Mouse (Mus musculus) hindbrain, embryonic 16.5 days (tissue): ENCODE measurements around the gene Eif3m. TPM values are rescaled to one million over a fixed set of nuclear protein-coding genes. Genes with fewer than 3 reads are reported as not detected.
"Not testable (repeated sequence)": the region's sequence is repeated elsewhere in the genome, so short reads cannot be mapped to it uniquely, and the experiment has no call there.

Source experiments
- ATAC-seq: fragments of 200-750 bp; cut with Nextera tagmentation; 2 replicates; pipeline ENCODE4 v1.8.0; 2017; ENCODE audit warnings: moderate TSS enrichment, moderate library complexity
- H3K27ac ChIP-seq: fragments of 300-500 bp; sonication (generic); 2 replicates; pipeline ENCODE4 v1.5.1; 2014; ENCODE audit warnings: low read depth, mild to moderate bottlenecking, control low read depth, low read length, moderate library complexity
- H3K27me3 ChIP-seq: fragments of 300-500 bp; sonication (generic); replicated peaks from 2 replicates; pipeline ENCODE4 v1.6.1; 2014; ENCODE audit warnings: low read length; ENCODE audit not compliant: control insufficient read depth, insufficient read depth
- H3K36me3 ChIP-seq: fragments of 300-500 bp; sonication (generic); 2 replicates; pipeline ENCODE4 v1.6.1; 2014; ENCODE audit warnings: mild to moderate bottlenecking, low read length, moderate library complexity, mixed read lengths; ENCODE audit not compliant: control insufficient read depth, insufficient read depth
- H3K4me1 ChIP-seq: fragments of 300-500 bp; sonication (generic); 2 replicates; pipeline ENCODE4 v1.6.1; 2014; ENCODE audit warnings: low read depth, low read length; ENCODE audit not compliant: control insufficient read depth, insufficient read depth
- H3K4me2 ChIP-seq: fragments of 300-500 bp; sonication (generic); 2 replicates; pipeline ENCODE4 v1.6.1; 2014; ENCODE audit warnings: mild to moderate bottlenecking, low read length, control low read depth, moderate library complexity
- H3K4me3 ChIP-seq: fragments of 300-500 bp; sonication (generic); 2 replicates; pipeline ENCODE4 v1.5.1; 2014; ENCODE audit warnings: mild to moderate bottlenecking, low read length, control low read depth, moderate library complexity
- H3K9ac ChIP-seq: fragments of 300-500 bp; sonication (generic); 2 replicates; pipeline ENCODE4 v1.6.1; 2014; ENCODE audit warnings: low read depth, mild to moderate bottlenecking, control low read depth, low read length, moderate library complexity
- H3K9me3 ChIP-seq: fragments of 300-500 bp; sonication (generic); 2 replicates; pipeline ENCODE4 v1.6.1; 2014; ENCODE audit warnings: mild to moderate bottlenecking, low read length, moderate library complexity; ENCODE audit not compliant: control insufficient read depth
- WGBS: fragments of 180-500 bp; shearing (Covaris S2); extraction: QIAGEN DNeasy Blood & Tissue Kit; methylation state at CpG from one replicate; pipeline ENCODE4 v1.1.7; 2014; 5-methylcytosine and 5-hydroxymethylcytosine counted together
- polyA plus RNA-seq: library from polyadenylated mRNA; unstranded; fragments of >200 nt; fragmentation: Nextera tagmentation; extraction: Ambion mirVana; gene quantifications from 2 replicates; pipeline ENCODE4 v1.2.1, GENCODE M21; 2015

The Eif3m gene
- polyA plus RNA-seq, 1 experiment from 2014 or later = 154 TPM

DNA sequence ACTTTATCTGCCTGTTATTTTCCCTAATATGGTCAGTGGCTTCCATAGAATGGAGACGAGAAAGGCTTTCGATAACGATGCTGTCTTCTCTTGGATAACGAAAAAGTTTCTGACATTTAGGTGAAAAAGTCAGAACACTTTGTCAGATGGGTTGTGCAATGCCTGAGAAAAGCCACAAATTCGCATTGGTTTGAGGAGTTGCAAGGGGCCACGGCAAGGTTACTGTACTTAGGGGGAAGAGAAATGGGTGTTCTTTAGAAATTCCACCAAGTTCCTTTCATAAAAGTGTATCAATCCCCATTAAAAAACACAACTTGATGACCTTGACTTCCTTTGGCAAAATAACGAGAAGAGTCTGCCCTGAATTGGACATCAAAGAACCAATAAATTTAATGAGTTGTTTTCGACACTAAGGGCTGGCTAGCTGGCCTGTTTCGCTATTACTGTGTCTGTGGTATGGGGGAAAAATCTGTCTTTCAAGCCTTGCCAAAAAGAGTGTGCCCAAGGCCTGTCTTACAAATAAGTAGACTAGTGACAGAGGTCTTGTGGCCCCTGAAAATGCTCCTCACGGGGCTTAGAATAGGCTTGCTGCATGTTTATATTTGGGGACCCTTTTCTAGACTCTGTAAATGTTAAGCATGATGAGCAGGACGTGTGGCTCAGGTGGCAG is 19.7 kb upstream of the Eif3m start:
- Histone ChIP-seq H3K36me3 (no peaks in the 10 kb centered on the region), H3K4me2 (no peak overlapping the region), H3K4me3 (no peak overlapping the region), H3K27ac (no peak overlapping the region), H3K9me3 (no peaks in the 10 kb centered on the region), H3K27me3 (no peaks in the 10 kb centered on the region), H3K9ac (no peak overlapping the region), H3K4me1 (no peaks in the 10 kb centered on the region; the same call in 1 of the 2 replicates)
- 69% methylated on average over 11 of the region's 11 CpGs for WGBS
- no peak for ATAC-seq

DNA sequence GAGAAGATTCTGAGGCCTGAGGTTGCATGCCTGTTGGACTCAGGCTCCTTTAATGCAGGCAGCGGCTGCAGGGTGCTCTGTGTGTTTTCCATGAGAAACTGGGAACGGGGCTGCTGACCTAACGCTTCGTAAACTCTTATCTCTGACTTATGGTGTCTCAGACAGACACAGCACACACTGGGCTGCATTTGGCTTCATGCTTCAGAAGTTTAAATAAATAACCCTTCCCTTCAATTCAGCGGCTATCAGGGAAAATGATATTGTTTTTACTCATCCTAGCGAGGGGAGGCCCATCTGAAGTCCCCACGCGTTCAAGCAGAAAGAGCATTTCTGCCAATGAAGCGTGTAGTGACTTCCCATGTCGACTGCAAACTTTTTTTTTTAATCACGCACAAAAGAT is 19.1 kb upstream of the Eif3m start:
- Histone ChIP-seq H3K27me3 (no peaks in the 10 kb centered on the region), H3K36me3 (no peaks in the 10 kb centered on the region), H3K4me3 (no peak overlapping the region), H3K4me1 (no peaks in the 10 kb centered on the region; the same call in 1 of the 2 replicates), H3K9me3 (no peaks in the 10 kb centered on the region), H3K27ac (no peak overlapping the region), H3K9ac (no peak overlapping the region), H3K4me2 (no peak overlapping the region)
- ATAC-seq = no peak
- 49% methylated on average over 11 of the region's 11 CpGs for WGBS

DNA sequence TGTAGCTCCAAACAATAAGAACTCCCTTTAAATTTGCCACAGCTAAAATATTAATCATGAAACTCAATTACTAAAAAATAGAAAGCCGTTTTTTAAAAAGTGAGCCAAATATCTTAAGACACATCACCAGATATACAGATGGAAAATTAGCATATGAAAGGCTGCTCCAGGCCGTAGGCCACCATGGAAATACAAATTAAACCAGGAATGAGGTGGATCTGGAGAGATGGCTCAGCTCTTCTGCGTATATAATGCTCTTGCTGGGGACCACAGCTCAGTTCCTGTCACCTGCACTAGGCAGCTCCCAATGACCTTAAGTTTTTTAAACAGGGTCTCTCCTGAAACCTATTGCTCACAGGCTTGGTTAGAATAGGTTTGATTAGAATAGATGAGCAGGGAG is 17.2 kb upstream of the Eif3m start:
- 38% methylated on average over 3 of the region's 3 CpGs for WGBS

DNA sequence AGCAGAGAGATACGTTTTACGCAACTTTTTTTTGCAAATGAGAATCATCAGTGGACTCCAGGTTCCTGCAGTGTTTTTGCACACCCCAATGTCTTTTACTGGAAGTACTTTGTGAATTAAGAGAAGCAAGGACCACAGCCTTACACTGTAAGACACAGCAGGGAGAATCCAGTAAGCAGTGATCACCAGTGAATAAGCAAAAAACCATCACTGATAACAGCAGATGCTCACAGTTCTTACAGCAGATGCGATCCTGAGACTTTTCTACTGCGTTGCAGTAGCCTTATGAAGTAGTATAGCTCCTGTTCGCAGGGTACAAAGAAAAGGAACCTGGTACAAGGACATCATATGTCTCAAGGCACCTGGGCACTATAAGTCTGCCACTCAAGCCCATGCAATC is 13.6 kb upstream of the Eif3m start:
- no peaks in the 10 kb centered on the region for H3K4me1 ChIP-seq
- H3K4me3 ChIP-seq = no peak overlapping the region
- H3K9me3 ChIP-seq = no peaks in the 10 kb centered on the region
- no peaks in the 10 kb centered on the region for H3K27me3 ChIP-seq
- ATAC-seq = no peak
- no peak overlapping the region for H3K9ac ChIP-seq
- H3K27ac ChIP-seq = no peak overlapping the region
- H3K4me2 ChIP-seq = no peak overlapping the region
- H3K36me3 ChIP-seq = no peaks in the 10 kb centered on the region
- WGBS = 93% methylated on average over 5 of the region's 5 CpGs

More for the DNA sequence above, 17.2 kb upstream of the Eif3m start:
- no peak overlapping the region for H3K9ac ChIP-seq
- H3K4me2 ChIP-seq = no peak overlapping the region
- ATAC-seq = no peak
- no peak overlapping the region for H3K4me3 ChIP-seq
- H3K9me3 ChIP-seq = no peaks in the 10 kb centered on the region
- H3K4me1 ChIP-seq = no peaks in the 10 kb centered on the region; the same call in 1 of the 2 replicates
- no peak overlapping the region for H3K27ac ChIP-seq
- H3K27me3 ChIP-seq = no peaks in the 10 kb centered on the region
- H3K36me3 ChIP-seq = no peaks in the 10 kb centered on the region

DNA sequence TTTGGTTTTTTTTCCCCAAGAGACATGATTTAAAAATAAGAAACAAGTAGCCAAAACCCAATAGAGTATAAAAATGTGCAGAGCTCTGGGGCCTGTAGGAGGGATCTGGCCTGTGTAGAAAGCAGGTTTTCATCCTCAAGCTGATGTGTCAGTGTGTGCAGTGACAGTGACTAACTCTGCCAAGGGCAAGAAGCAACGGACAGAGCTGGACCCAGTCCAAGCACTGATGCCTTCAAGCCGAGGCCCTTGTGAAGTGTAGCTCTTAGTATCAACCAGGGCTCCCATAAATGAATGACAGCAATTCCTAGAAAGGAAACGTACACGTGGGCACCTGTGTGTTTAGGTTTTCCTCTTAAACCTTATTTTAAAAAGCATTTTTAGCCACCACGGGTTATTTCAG is 11.9 kb upstream of the Eif3m start:
- Histone ChIP-seq H3K36me3 (no peaks in the 10 kb centered on the region), H3K4me2 (no peak overlapping the region), H3K9me3 (no peaks in the 10 kb centered on the region), H3K27ac (no peak overlapping the region), H3K4me1 (no peaks in the 10 kb centered on the region), H3K27me3 (no peaks in the 10 kb centered on the region), H3K9ac (no peak overlapping the region), H3K4me3 (no peak overlapping the region)
- ATAC-seq = no peak
- 73% methylated on average over 5 of the region's 5 CpGs for WGBS

DNA sequence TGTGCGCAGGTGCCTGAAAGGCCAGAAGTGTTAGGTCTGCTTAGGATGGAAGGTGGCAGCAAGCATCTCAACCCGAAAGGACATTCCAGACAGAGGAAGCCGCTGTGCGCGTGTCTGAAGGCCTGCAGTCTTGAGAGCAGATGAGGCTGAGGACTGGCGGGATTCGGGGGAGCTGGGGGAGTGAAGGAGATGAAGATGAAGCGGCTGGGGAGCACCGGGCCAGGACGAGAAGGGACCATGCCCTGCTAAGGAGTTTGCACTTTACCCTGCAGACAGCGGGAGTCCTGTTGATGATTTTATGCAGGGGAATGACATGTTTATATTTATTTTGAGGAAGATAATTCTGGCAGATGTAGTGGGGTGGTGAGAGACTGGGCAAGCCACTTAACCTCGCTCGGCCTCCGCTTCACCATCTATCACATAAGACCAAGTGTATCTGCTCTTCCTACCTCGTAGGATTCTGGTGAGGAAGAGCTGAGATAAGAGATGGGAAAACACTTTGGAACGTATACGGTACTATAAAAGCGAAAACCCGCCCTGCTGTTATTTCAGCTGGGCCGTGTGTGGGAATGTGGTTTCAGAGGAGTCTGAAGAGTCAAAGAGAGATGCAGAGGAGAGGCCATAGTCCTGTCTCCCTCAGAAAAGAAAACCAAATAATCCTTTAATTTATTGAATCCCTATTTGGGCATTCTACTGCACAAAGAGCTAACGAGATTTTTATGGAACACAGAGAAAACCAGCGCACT is 10.2 kb upstream of the Eif3m start:
- Histone ChIP-seq H3K4me3 (no peak overlapping the region), H3K36me3 (no peaks in the 10 kb centered on the region), H3K4me2 (no peak overlapping the region), H3K27ac (no peak overlapping the region), H3K4me1 (no peaks in the 10 kb centered on the region), H3K9ac (no peak overlapping the region), H3K27me3 (no peaks in the 10 kb centered on the region), H3K9me3 (no peaks in the 10 kb centered on the region)
- WGBS = 87% methylated on average over 22 of the region's 22 CpGs
- no peak for ATAC-seq

DNA sequence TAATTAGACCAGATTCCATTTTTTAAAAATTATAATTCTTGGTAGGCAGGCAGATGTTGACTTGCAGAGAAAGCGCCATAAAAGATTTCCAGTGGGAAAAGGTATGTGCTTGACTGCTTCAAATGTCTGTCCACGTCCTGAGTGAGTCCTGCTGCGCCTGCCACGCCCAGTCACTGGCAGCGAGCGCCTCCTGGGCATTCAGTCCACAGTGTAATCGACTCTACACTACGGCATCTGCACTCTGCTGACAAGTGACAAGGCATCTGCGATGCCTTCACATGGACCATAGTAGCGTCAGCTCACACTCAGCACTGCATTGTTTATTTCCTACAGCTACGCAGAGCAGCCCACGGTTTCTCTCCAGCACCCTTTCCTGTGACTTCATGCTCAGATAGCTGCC is 8.7 kb upstream of the Eif3m start:
- not testable (repeated sequence) for H3K27me3 ChIP-seq, ATAC-seq, H3K9ac ChIP-seq, H3K9me3 ChIP-seq, H3K27ac ChIP-seq, H3K4me3 ChIP-seq, H3K4me1 ChIP-seq, H3K4me2 ChIP-seq, H3K36me3 ChIP-seq
- 88% methylated on average over 11 of the region's 12 CpGs for WGBS

DNA sequence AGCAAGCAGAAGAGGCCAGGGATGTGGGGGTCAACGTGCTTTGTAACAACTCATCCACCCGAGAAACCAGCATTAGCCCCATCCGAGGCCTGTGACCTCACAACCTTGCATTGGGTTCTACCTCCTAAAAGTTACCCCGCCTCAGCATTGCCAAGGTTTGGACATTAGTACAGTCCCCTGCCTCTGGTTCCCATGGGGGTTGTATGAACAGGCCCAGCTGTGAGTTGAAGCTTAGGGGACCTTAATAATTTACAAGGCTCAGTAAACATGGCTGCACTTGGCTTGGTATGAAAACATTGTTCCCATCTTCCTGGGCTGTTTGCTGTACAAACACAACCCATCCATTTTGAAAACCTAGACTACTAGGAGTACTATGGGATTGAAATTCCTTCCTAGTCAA is 6.9 kb upstream of the Eif3m start:
- Histone ChIP-seq H3K9me3 (no peaks in the 10 kb centered on the region), H3K4me3 (no peak overlapping the region), H3K4me1 (no peaks in the 10 kb centered on the region), H3K9ac (no peak overlapping the region), H3K27me3 (no peaks in the 10 kb centered on the region), H3K36me3 (no peaks in the 10 kb centered on the region), H3K27ac (no peak overlapping the region), H3K4me2 (no peak overlapping the region)
- ATAC-seq = no peak
- 84% methylated on average over 4 of the region's 4 CpGs for WGBS

DNA sequence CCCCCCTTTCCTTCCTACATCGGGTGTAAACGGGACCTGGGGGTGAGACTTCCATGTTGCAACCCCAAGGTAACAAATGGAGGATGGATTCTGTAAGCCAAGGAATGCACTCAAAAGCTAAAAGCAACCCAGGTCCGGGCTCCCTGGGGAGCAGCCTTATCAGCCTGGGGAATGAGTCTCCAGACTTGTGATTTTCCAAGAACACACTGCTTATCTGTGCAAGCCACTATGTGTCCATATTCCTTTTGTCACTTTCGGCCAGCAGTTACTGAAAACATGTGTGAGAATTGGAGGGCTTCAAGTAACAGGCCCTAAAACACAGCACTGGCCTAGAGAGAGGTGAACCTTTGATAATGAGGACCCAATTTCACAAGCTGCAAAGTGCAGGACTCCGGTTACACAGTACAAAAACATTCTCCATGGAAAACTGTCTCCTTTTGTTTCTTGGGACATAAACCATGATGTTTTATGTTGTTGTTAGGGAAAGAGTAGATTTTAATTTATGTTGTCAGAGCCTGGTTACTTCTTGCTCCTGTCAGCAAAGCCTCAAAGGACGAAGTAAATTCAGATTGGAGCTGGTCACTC is 6.2 kb upstream of the Eif3m start:
- Histone ChIP-seq H3K9ac (no peak overlapping the region), H3K27ac (no peak overlapping the region), H3K4me1 (no peaks in the 10 kb centered on the region), H3K4me2 (no peak overlapping the region), H3K9me3 (no peaks in the 10 kb centered on the region), H3K4me3 (no peak overlapping the region), H3K36me3 (no peaks in the 10 kb centered on the region), H3K27me3 (no peaks in the 10 kb centered on the region)
- no peak for ATAC-seq
- 83% methylated on average over 6 of the region's 6 CpGs for WGBS
